Mouse (Mus musculus) thymus, adult 2 months (tissue): ENCODE data around the gene Lef1. TPM values are rescaled to one million over a fixed set of nuclear protein-coding genes. Genes with fewer than 3 reads are reported as not detected.

ENCODE experiments used
- DNase-seq: peaks from one replicate; pipeline ENCODE4 v3.0.0; 2021
- H3K27ac ChIP-seq: fragments of 200-500 bp; 2 replicates; pipeline ENCODE4 v1.5.1; 2012; ENCODE audit warnings: low read length, control low read depth; ENCODE audit not compliant: control insufficient read depth, insufficient read depth
- H3K27me3 ChIP-seq: fragments of 200-500 bp; 2 replicates; pipeline ENCODE4 v1.6.1; 2012; ENCODE audit warnings: mild to moderate bottlenecking, low read length, moderate library complexity, mixed read lengths; ENCODE audit not compliant: control insufficient read depth, insufficient read depth
- H3K36me3 ChIP-seq: fragments of 200-500 bp; 2 replicates; pipeline ENCODE4 v1.6.1; 2012; ENCODE audit warnings: mild to moderate bottlenecking, low read length, moderate library complexity; ENCODE audit not compliant: control insufficient read depth, insufficient read depth
- H3K4me1 ChIP-seq: fragments of 200-500 bp; replicated peaks from 2 replicates; pipeline ENCODE4 v1.6.1; 2012; ENCODE audit warnings: low read length; ENCODE audit not compliant: control insufficient read depth, insufficient read depth
- H3K4me3 ChIP-seq: fragments of 200-500 bp; 2 replicates; pipeline ENCODE4 v1.5.1; 2012; ENCODE audit warnings: mild to moderate bottlenecking, low read length, control low read depth, moderate library complexity; ENCODE audit not compliant: control insufficient read depth, insufficient read depth
- CTCF ChIP-seq: fragments of 200-500 bp; IDR thresholded peaks from 2 replicates; pipeline ENCODE4 v1.5.1; 2012; ENCODE audit warnings: mild to moderate bottlenecking, control low read depth, low read length, moderate library complexity, borderline replicate concordance; ENCODE audit not compliant: control insufficient read depth, poor library complexity, insufficient read depth; ENCODE audit errors: extremely low read depth
- POLR2A ChIP-seq: fragments of 200-500 bp; IDR thresholded peaks from 2 replicates; pipeline ENCODE4 v1.6.1; 2012; ENCODE audit warnings: mild to moderate bottlenecking, low read length, control low read depth, moderate library complexity; ENCODE audit not compliant: control insufficient read depth, poor library complexity, insufficient read depth; ENCODE audit errors: extremely low read depth
- WGBS: fragments of 180-500 bp; shearing (Covaris S2); methylation state at CpG from one replicate; pipeline ENCODE4 v1.1.7; 2018; 5-methylcytosine and 5-hydroxymethylcytosine counted together
- polyA plus RNA-seq: library from polyadenylated mRNA; depleted of rRNA; stranded (reverse); fragments of >200 nt; gene quantifications from 2 replicates; pipeline ENCODE4 v1.2.3, GENCODE M21; 2012

Lef1 gene
- polyA plus RNA-seq, 1 experiment: 279 TPM

GRCm38 (mm10) chr3:131073946-131074345, 36.3 kb upstream of the Lef1 start:
- Histone ChIP-seq H3K27ac (no peak overlapping the region), H3K36me3 (no peaks in the 10 kb centered on the region), H3K4me3 (no peak overlapping the region), H3K4me1 (no peaks in the 10 kb centered on the region), H3K27me3 (no peaks in the 10 kb centered on the region; the same call in 1 of the 2 replicates)
- no peak for DNase-seq
- WGBS: 98% methylated on average over 4 of the region's 4 CpGs
- TF ChIP-seq POLR2A (no peak), CTCF (no peak)

- TF ChIP-seq POLR2A (no peak), CTCF (no peak)
- DNase-seq: no peak
- H3K4me3 ChIP-seq: no peak overlapping the region
- 60% methylated on average over 6 of the region's 6 CpGs for WGBS
- H3K4me1 ChIP-seq: no peaks in the 10 kb centered on the region
- H3K36me3 ChIP-seq: no peaks in the 10 kb centered on the region
- no peaks in the 10 kb centered on the region for H3K27me3 ChIP-seq
- H3K27ac ChIP-seq: no peak overlapping the region
Measured at GRCm38 (mm10) chr3:131078041-131078621, 32.1 kb upstream of the Lef1 start.

DNA sequence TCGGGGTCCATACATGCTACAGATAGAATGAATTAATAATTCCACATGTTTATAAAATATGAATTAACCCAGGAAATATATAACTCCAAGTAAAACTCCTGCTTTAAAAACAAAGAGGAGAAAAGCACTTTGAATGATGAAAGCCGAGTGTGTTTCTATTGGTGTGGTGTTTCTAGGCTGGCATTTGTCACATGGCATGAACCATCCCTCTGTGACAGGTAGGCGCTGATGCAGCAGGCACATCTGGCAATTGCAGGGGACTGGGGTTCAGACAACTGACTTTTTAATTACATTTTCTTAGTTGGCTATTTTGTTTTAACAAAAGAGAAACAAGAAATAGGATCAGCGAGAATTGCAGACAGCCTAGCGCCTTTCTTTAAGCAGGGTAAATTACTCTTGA, 31.6 kb upstream of the Lef1 start:
- TF ChIP-seq POLR2A: no peak
- no peak for TF ChIP-seq CTCF
- no peak overlapping the region for H3K4me3 ChIP-seq
- no peaks in the 10 kb centered on the region for H3K27me3 ChIP-seq
- H3K4me1 ChIP-seq: no peaks in the 10 kb centered on the region
- 72% methylated on average over 5 of the region's 5 CpGs for WGBS
- H3K36me3 ChIP-seq: no peaks in the 10 kb centered on the region
- no peak for DNase-seq
- no peak overlapping the region for H3K27ac ChIP-seq

GRCm38 (mm10) chr3:131083722-131084121, 26.5 kb upstream of the Lef1 start:
- Histone ChIP-seq H3K4me3 (no peak overlapping the region), H3K36me3 (no peaks in the 10 kb centered on the region), H3K27ac (no peak overlapping the region), H3K4me1 (peaks cover 13% of the 10 kb centered on the region), H3K27me3 (peaks cover 6% of the 10 kb centered on the region; the same call in 1 of the 2 replicates)
- WGBS: 73% methylated on average over 6 of the region's 6 CpGs
- TF ChIP-seq POLR2A (no peak), CTCF (no peak)
- DNase-seq: no peak

- Histone ChIP-seq H3K4me1 (peaks cover 13% of the 10 kb centered on the region), H3K4me3 (peak overlapping the region; percentile 19; the same call in 1 of the 2 replicates), H3K27me3 (peaks cover 6% of the 10 kb centered on the region; the same call in 1 of the 2 replicates), H3K36me3 (no peaks in the 10 kb centered on the region), H3K27ac (no peak overlapping the region)
- DNase-seq: no peak
- 23% methylated on average over 30 of the region's 30 CpGs for WGBS
- TF ChIP-seq CTCF (no peak), POLR2A (no peak)
Measured at GRCm38 (mm10) chr3:131084718-131085561, 25.3 kb upstream of the Lef1 start.

DNA sequence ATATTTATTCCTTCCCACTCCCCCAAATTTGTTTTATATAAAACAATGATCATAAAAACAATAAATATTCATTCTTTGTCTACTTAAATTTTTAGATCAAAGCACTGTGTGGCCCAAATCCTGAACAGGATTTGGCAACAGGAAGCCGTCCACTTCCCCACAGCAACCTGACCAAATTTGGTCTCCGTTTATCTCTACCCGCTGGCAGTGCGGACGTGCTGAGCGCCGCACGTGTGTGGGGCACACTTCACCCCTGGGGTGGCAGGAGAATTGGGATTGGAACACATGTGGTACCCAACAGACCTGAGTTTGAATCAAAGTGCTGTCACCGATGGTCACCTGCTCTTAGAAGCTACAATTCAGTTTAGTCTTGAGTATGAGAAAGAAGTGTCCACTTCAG, 24.3 kb upstream of the Lef1 start:
- DNase-seq: no peak
- Histone ChIP-seq H3K27me3 (peaks cover 6% of the 10 kb centered on the region; the same call in 1 of the 2 replicates), H3K4me1 (peaks cover 13% of the 10 kb centered on the region), H3K36me3 (no peaks in the 10 kb centered on the region), H3K27ac (no peak overlapping the region), H3K4me3 (no peak overlapping the region)
- TF ChIP-seq CTCF (no peak), POLR2A (no peak)
- 28% methylated on average over 9 of the region's 9 CpGs for WGBS
